Comparison of ENCODE assay signal across 25 mouse cellular contexts in genomic region chr15:94344317-94344716, GRCm38 (mm10).
A peak's percentile ranks its signal among the peaks of the same experiment; 100 is the strongest.
DNase-seq lines count a peak whose midpoint lies in the region; ATAC-seq and TF ChIP-seq lines count a peak whose summit lies in the region.
"Had no signal": no experiment of that assay in that cellular context is flagged by ENCODE, and none has a peak within 500 bp of the region (broad histone marks: within the 10 kb centered on the region; RNA-seq: fewer than 3 reads in every experiment).

No protein-coding gene starts in this region.

- intact Hi-C loops in left cerebral cortex, adult 2 months (cut with DNase I), result no loop called here
- intact Hi-C loops in left cerebral cortex, postnatal 25 days (cut with DNase I), result no loop called here

- H3K27ac ChIP-seq in forebrain, postnatal 0 days (ENCODE audit: low read depth, low read length), result no peak overlapping the region
- no peak overlapping the region for H3K27ac ChIP-seq in forebrain, embryonic 11.5 days (ENCODE audit: low read depth, low read length)
- no peak overlapping the region for H3K27ac ChIP-seq in left cerebral cortex, adult 2 months
- H3K27ac ChIP-seq: embryonic facial prominence, embryonic 12.5 days; forebrain, embryonic 13.5 days; heart, embryonic 13.5 days; hindbrain, embryonic 13.5 days; limb, embryonic 15.5 days; midbrain, embryonic 13.5 days; neural tube, embryonic 12.5 days had no signal

- WGBS in forebrain, postnatal 0 days, result 92% methylated on average over 5 of the region's 5 CpGs
- 90% methylated on average over 5 of the region's 5 CpGs for WGBS in forebrain, embryonic 11.5 days

- H3K4me1 ChIP-seq in forebrain, postnatal 0 days (ENCODE audit: insufficient read depth), result no peaks in the 10 kb centered on the region
- no peaks in the 10 kb centered on the region for H3K4me1 ChIP-seq in forebrain, embryonic 11.5 days (replicated peaks; ENCODE audit: control insufficient read depth, insufficient read depth, low read length)
- no peaks in the 10 kb centered on the region for H3K4me1 ChIP-seq in E14TG2a.4 (replicated peaks; ENCODE audit: low read depth, low read length)
- H3K4me1 ChIP-seq: forebrain, embryonic 13.5 days; heart, embryonic 13.5 days; hindbrain, embryonic 13.5 days; limb, embryonic 15.5 days; midbrain, embryonic 13.5 days; neural tube, embryonic 12.5 days had no signal

- H3K4me2 ChIP-seq in forebrain, postnatal 0 days (ENCODE audit: low read depth), result no peak overlapping the region
- no peak overlapping the region for H3K4me2 ChIP-seq in forebrain, embryonic 11.5 days (ENCODE audit: low read depth, low read length, severe bottlenecking)
- H3K4me2 ChIP-seq: embryonic facial prominence, embryonic 12.5 days; forebrain, embryonic 13.5 days; heart, embryonic 13.5 days; hindbrain, embryonic 13.5 days; limb, embryonic 15.5 days; midbrain, embryonic 13.5 days; neural tube, embryonic 12.5 days had no signal

- no peak overlapping the region for H3K9ac ChIP-seq in forebrain, postnatal 0 days
- H3K9ac ChIP-seq in forebrain, embryonic 11.5 days (ENCODE audit: low read length), result no peak overlapping the region
- H3K9ac ChIP-seq: embryonic facial prominence, embryonic 12.5 days; forebrain, embryonic 13.5 days; heart, embryonic 13.5 days; hindbrain, embryonic 13.5 days; limb, embryonic 15.5 days; midbrain, embryonic 13.5 days; neural tube, embryonic 12.5 days had no signal

- DNase-seq in forebrain, postnatal 0 days, result no peak
- no peak for DNase-seq in forebrain, embryonic 11.5 days (ENCODE audit: low spot score)
- no peak for DNase-seq in left cerebral cortex, adult 2 months (ENCODE audit: extremely low spot score in 1 of 2, low spot score in 2 of 2)
- DNase-seq in left cerebral cortex, postnatal 25 days (ENCODE audit: low spot score in 2 of 2), result no peak
- peak; percentile 58 for DNase-seq in R1 (ENCODE audit: low read depth, low spot score)
- DNase-seq in spleen, postnatal 14 days (ENCODE audit: low spot score in 2 of 2), result no peak
- DNase-seq in yolk sac, embryonic 10.5 days (ENCODE audit: low spot score), result no peak
- DNase-seq: cerebellum, adult 18-20 months; cerebellum, postnatal 14 days; gastrocnemius, postnatal 10 days; kidney, adult 9 months; kidney, postnatal 36 days; left cerebral cortex, postnatal 4 days; lung, adult 18-20 months; lung, postnatal 14 days; right cerebral cortex, postnatal 14 days; thymus, postnatal 25 days had no signal

- no peaks in the 10 kb centered on the region for H3K36me3 ChIP-seq in forebrain, postnatal 0 days (ENCODE audit: insufficient read depth)
- no peaks in the 10 kb centered on the region; the same call in 1 of the 2 replicates for H3K36me3 ChIP-seq in forebrain, embryonic 11.5 days (ENCODE audit: control insufficient read depth, insufficient read depth, low read length)
- no peaks in the 10 kb centered on the region for H3K36me3 ChIP-seq in E14TG2a.4 (ENCODE audit: insufficient read depth, low read length)
- H3K36me3 ChIP-seq: limb, embryonic 15.5 days had no signal

- no peaks in the 10 kb centered on the region for H3K27me3 ChIP-seq in forebrain, postnatal 0 days (ENCODE audit: insufficient read depth, low read length)
- no peaks in the 10 kb centered on the region for H3K27me3 ChIP-seq in forebrain, embryonic 11.5 days (ENCODE audit: control insufficient read depth, insufficient read depth, low read length)
- no peaks in the 10 kb centered on the region for H3K27me3 ChIP-seq in E14TG2a.4 (ENCODE audit: insufficient read depth, low read length)
- H3K27me3 ChIP-seq: embryonic facial prominence, embryonic 12.5 days; forebrain, embryonic 13.5 days; heart, embryonic 13.5 days; hindbrain, embryonic 13.5 days; limb, embryonic 15.5 days; midbrain, embryonic 13.5 days; neural tube, embryonic 12.5 days had no signal

- H3K4me3 ChIP-seq in forebrain, postnatal 0 days (ENCODE audit: low read depth, low read length), result no peak overlapping the region
- H3K4me3 ChIP-seq in forebrain, embryonic 11.5 days (ENCODE audit: low read depth, low read length), result no peak overlapping the region
- H3K4me3 ChIP-seq in left cerebral cortex, adult 2 months, result no peak overlapping the region
- H3K4me3 ChIP-seq in E14TG2a.4 (replicated peaks; ENCODE audit: low read length), result no peak overlapping the region
- H3K4me3 ChIP-seq: embryonic facial prominence, embryonic 12.5 days; forebrain, embryonic 13.5 days; heart, embryonic 13.5 days; hindbrain, embryonic 13.5 days; limb, embryonic 15.5 days; midbrain, embryonic 13.5 days; neural tube, embryonic 12.5 days had no signal

- no peaks in the 10 kb centered on the region for H3K9me3 ChIP-seq in forebrain, postnatal 0 days (ENCODE audit: low read length)
- H3K9me3 ChIP-seq in forebrain, embryonic 11.5 days (ENCODE audit: control insufficient read depth, low read length), result no peaks in the 10 kb centered on the region
- no peaks in the 10 kb centered on the region for H3K9me3 ChIP-seq in E14TG2a.4 (ENCODE audit: low read length)
- H3K9me3 ChIP-seq: forebrain, embryonic 13.5 days; hindbrain, embryonic 13.5 days; limb, embryonic 15.5 days; midbrain, embryonic 13.5 days; neural tube, embryonic 12.5 days had no signal

- no peak for ATAC-seq in forebrain, postnatal 0 days
- ATAC-seq in forebrain, embryonic 11.5 days (replicated peaks; ENCODE audit: low FRiP score), result no peak
- ATAC-seq: forebrain, embryonic 13.5 days; midbrain, embryonic 13.5 days had no signal

- peak; percentile 3; the same call in 1 of the 2 replicates for TF ChIP-seq CTCF in forebrain, postnatal 0 days (IDR thresholded peaks at IDR 0.05; ENCODE audit: low read depth)
- TF ChIP-seq CTCF in left cerebral cortex, adult 2 months (IDR thresholded peaks at IDR 0.05), result peak; percentile 15
- peak; percentile 72 for TF ChIP-seq CTCF in E14TG2a.4 (conservative IDR thresholded peaks at IDR 0.05; ENCODE audit: low read length)

Comparison
In these comparisons a context has a peak if more than half of its experiments do, and no peak if none do; other contexts are left out.
1. CTCF ChIP-seq: peak in every context shown above with its lines; median percentile 72 in E14TG2a.4; 15 in left cerebral cortex, adult 2 months; 3 in forebrain, postnatal 0 days.